Mouse (Mus musculus) lung, embryonic 14.5 days (tissue): ENCODE measurements around the gene Itga5. TPM values are rescaled to one million over a fixed set of nuclear protein-coding genes. Genes with fewer than 3 reads are reported as not detected.
A peak's percentile ranks its signal among the peaks of the same experiment; 100 is the strongest.

Experiments
- ATAC-seq: fragments of 200-750 bp; cut with Nextera tagmentation; 2 replicates; pipeline ENCODE4 v1.8.0; 2017; ENCODE audit warnings: mild to moderate bottlenecking, moderate TSS enrichment, moderate library complexity; ENCODE audit not compliant: insufficient read depth
- DNase-seq: peaks from one replicate; pipeline ENCODE4 v3.0.0-alpha.2; 2015
- H3K27ac ChIP-seq: fragments of 300-500 bp; sonication (generic); 2 replicates; pipeline ENCODE4 v1.5.1; 2014; ENCODE audit warnings: low read depth, mild to moderate bottlenecking, moderate library complexity
- H3K27me3 ChIP-seq: fragments of 300-500 bp; sonication (generic); 2 replicates; pipeline ENCODE4 v1.6.1; 2014; ENCODE audit warnings: low read length, control low read depth; ENCODE audit not compliant: insufficient read depth
- H3K36me3 ChIP-seq: fragments of 300-500 bp; sonication (generic); 2 replicates; pipeline ENCODE4 v1.6.1; 2014; ENCODE audit warnings: control low read depth; ENCODE audit not compliant: insufficient read depth
- H3K4me1 ChIP-seq: fragments of 300-500 bp; sonication (generic); 2 replicates; pipeline ENCODE4 v1.6.1; 2014; ENCODE audit warnings: antibody characterized with exemption, control low read depth; ENCODE audit not compliant: insufficient read depth
- H3K4me2 ChIP-seq: fragments of 300-500 bp; sonication (generic); 2 replicates; pipeline ENCODE4 v1.6.1; 2014; ENCODE audit warnings: mild to moderate bottlenecking
- H3K4me3 ChIP-seq: fragments of 300-500 bp; sonication (generic); 2 replicates; pipeline ENCODE4 v1.5.1; 2014; ENCODE audit warnings: low read depth, low read length
- H3K9ac ChIP-seq: fragments of 300-500 bp; sonication (generic); 2 replicates; pipeline ENCODE4 v1.6.1; 2014
- H3K9me3 ChIP-seq: fragments of 300-500 bp; sonication (generic); 2 replicates; pipeline ENCODE4 v1.6.1; 2016; ENCODE audit warnings: low read depth, low read length, control low read depth
- CTCF ChIP-seq: IDR thresholded peaks from 2 replicates; pipeline ENCODE4 v1.5.1; 2016; ENCODE audit warnings: antibody characterized with exemption, low read depth
- WGBS: fragments of 180-500 bp; shearing (Covaris S2); extraction: QIAGEN DNeasy Blood & Tissue Kit; methylation state at CpG from one replicate; pipeline ENCODE4 v1.1.7; 2014; 5-methylcytosine and 5-hydroxymethylcytosine counted together
- polyA plus RNA-seq: library from polyadenylated mRNA; unstranded; fragments of >200 nt; fragmentation: Nextera tagmentation; extraction: Ambion mirVana; gene quantifications from 2 replicates; pipeline ENCODE4 v1.2.1, GENCODE M21; 2014

Itga5 gene
- polyA plus RNA-seq, 1 experiment from 2014 or later = 47.7 TPM

DNA sequence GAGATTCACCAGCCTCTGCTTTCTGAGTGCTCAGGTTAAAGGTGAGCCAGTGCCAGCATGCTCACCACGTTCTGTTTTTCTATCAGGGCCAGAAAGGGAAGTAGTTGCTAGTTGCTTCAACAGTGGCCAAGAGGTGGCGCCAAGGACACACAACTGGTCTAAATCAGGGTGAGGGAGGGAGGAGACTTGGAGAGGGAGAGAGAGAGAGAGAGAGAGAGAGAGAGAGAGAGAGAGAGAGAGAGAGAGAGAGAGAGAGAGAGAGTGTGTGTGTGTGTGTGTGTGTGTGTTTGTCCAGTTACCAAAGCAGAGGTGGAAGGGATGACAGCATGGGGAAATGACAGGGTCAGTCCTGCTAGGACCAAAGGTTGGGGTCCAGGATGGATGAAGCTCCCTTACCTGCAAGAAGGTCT lies 19.3 kb downstream of the Itga5 start:
- ATAC-seq = no peak
- peaks cover 84% of the 10 kb centered on the region for H3K36me3 ChIP-seq
- TF ChIP-seq CTCF = peak; percentile 76

DNA sequence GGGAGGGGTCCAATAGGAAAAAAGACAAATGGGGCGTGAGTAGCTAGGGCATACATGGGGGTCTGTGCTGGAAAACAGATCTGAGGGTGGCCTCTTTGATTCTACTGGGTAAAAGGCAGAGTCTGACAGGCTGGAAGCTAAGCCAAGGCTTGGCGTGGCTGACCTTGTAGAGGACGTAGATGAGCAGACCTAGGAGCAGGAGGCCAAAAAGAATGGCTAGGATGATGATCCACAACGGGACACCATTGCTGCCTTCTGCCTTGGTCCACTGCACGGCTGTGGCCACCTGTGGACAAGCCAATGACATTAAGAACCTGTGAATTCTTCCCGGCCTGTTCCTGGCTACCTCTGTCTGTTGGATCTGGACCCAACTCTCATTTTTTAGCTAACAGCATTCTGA lies 20.8 kb downstream of the Itga5 start:
- Histone ChIP-seq H3K9me3 (no peaks in the 10 kb centered on the region), H3K27me3 (peaks cover 12% of the 10 kb centered on the region), H3K36me3 (peaks cover 69% of the 10 kb centered on the region), H3K4me3 (no peak overlapping the region), H3K27ac (no peak overlapping the region), H3K4me1 (no peaks in the 10 kb centered on the region), H3K9ac (no peak overlapping the region), H3K4me2 (no peak overlapping the region)
- TF ChIP-seq CTCF = no peak
- WGBS = 85% methylated on average over 6 of the region's 6 CpGs
- no peak for ATAC-seq
- no peak for DNase-seq

More for the DNA sequence above, 19.3 kb downstream of the Itga5 start:
- peak; percentile 84 for DNase-seq
- no peak overlapping the region for H3K27ac ChIP-seq
- H3K9ac ChIP-seq = no peak overlapping the region
- H3K4me3 ChIP-seq = no peak overlapping the region
- no peaks in the 10 kb centered on the region for H3K4me1 ChIP-seq
- H3K9me3 ChIP-seq = no peaks in the 10 kb centered on the region
- 9% methylated on average over 2 of the region's 2 CpGs for WGBS
- no peak overlapping the region for H3K4me2 ChIP-seq
- H3K27me3 ChIP-seq = no peaks in the 10 kb centered on the region

DNA sequence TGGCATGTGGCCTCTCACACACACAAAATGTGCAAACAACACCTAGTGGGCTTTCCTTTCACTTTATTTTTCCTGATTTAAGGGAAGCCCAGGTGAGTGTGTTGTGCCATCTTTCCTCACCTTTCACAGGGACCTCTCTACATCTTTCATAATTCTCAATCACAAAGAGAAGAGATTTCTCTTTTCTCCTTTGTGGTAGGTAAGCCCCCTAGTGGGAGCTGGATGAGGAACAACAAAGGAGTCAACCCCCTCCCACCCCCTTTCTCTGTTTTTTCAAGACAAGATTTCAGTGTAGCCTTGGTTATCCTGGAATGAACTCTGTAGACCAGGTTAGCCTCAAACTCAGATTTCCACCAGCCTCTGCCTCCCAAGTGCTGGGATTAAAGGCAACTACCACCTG lies 23.0 kb downstream of the Itga5 start:
- ATAC-seq (no peak), DNase-seq (no peak)
- H3K27ac ChIP-seq = no peak overlapping the region
- no peak overlapping the region for H3K4me3 ChIP-seq
- H3K36me3 ChIP-seq = peaks cover 47% of the 10 kb centered on the region
- peaks cover 4% of the 10 kb centered on the region; the same call in 1 of the 2 replicates for H3K4me1 ChIP-seq
- TF ChIP-seq CTCF = peak; percentile 36; the same call in 1 of the 2 replicates
- peaks cover 34% of the 10 kb centered on the region for H3K27me3 ChIP-seq
- H3K4me2 ChIP-seq = no peak overlapping the region
- no peaks in the 10 kb centered on the region for H3K9me3 ChIP-seq
- H3K9ac ChIP-seq = no peak overlapping the region

GRCm38 (mm10) chr15:103343008-103343407 lies 23.6 kb downstream of the Itga5 start:
- Histone ChIP-seq H3K4me1 (peaks cover 4% of the 10 kb centered on the region; the same call in 1 of the 2 replicates), H3K36me3 (peaks cover 42% of the 10 kb centered on the region)
- 62% methylated on average over 3 of the region's 3 CpGs for WGBS

GRCm38 (mm10) chr15:103342415-103342814 lies 24.1 kb downstream of the Itga5 start:
- H3K36me3 ChIP-seq = peaks cover 36% of the 10 kb centered on the region
- no peak for ATAC-seq
- no peaks in the 10 kb centered on the region for H3K9me3 ChIP-seq
- peak; percentile 88 for TF ChIP-seq CTCF
- 18% methylated on average over 4 of the region's 4 CpGs for WGBS
- peaks cover 46% of the 10 kb centered on the region for H3K27me3 ChIP-seq
- no peak overlapping the region for H3K4me3 ChIP-seq
- peaks cover 4% of the 10 kb centered on the region; the same call in 1 of the 2 replicates for H3K4me1 ChIP-seq
- H3K4me2 ChIP-seq = no peak overlapping the region
- no peak overlapping the region for H3K27ac ChIP-seq
- peak; percentile 95 for DNase-seq
- no peak overlapping the region for H3K9ac ChIP-seq

More at GRCm38 (mm10) chr15:103343008-103343407, 23.6 kb downstream of the Itga5 start:
- Histone ChIP-seq H3K9me3 (no peaks in the 10 kb centered on the region), H3K4me3 (no peak overlapping the region), H3K27ac (no peak overlapping the region), H3K4me2 (no peak overlapping the region), H3K9ac (no peak overlapping the region), H3K27me3 (peaks cover 40% of the 10 kb centered on the region)
- ATAC-seq (no peak), DNase-seq (no peak)
- TF ChIP-seq CTCF = no peak

GRCm38 (mm10) chr15:103341547-103341946 lies 25.0 kb downstream of the Itga5 start:
- Histone ChIP-seq H3K9ac (no peak overlapping the region), H3K4me1 (peaks cover 4% of the 10 kb centered on the region; the same call in 1 of the 2 replicates), H3K27ac (no peak overlapping the region), H3K36me3 (peaks cover 29% of the 10 kb centered on the region), H3K4me2 (no peak overlapping the region), H3K27me3 (peaks cover 50% of the 10 kb centered on the region), H3K9me3 (no peaks in the 10 kb centered on the region), H3K4me3 (no peak overlapping the region)
- ATAC-seq = no peak
- DNase-seq = no peak
- WGBS = 38% methylated on average over 8 of the region's 8 CpGs
- TF ChIP-seq CTCF = no peak

DNA sequence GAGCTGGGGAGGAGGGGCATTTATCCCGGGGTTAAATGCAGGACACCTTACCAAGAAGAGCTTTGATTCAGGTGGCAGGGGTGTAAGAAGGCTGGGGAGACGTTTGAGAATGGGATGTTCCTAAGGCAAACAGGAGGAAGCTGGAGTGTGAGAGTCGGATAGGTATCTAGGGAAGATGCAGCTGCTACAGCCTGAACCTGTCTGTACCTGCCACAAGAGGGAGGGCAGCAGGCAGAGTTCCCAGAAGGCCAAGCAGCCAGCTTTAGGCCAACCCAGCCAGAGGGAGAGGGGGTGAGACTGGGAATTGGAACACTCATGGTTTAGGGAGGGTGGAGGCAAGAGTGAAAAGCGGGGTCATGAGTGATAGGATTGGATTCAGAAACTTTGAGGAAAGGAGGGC lies 25.8 kb downstream of the Itga5 start:
- no peak overlapping the region; the same call in 1 of the 2 replicates for H3K4me3 ChIP-seq
- DNase-seq = no peak
- TF ChIP-seq CTCF = peak; percentile 24; the same call in 1 of the 2 replicates
- peaks cover 53% of the 10 kb centered on the region for H3K27me3 ChIP-seq
- H3K4me1 ChIP-seq = peaks cover 4% of the 10 kb centered on the region; the same call in 1 of the 2 replicates
- H3K9me3 ChIP-seq = no peaks in the 10 kb centered on the region
- H3K9ac ChIP-seq = no peak overlapping the region
- H3K27ac ChIP-seq = no peak overlapping the region
- WGBS = 26% methylated on average over 4 of the region's 4 CpGs
- peaks cover 21% of the 10 kb centered on the region for H3K36me3 ChIP-seq
- no peak for ATAC-seq
- peak overlapping the region; percentile 95; the same call in 1 of the 2 replicates for H3K4me2 ChIP-seq
